In the genomic region with DNA sequence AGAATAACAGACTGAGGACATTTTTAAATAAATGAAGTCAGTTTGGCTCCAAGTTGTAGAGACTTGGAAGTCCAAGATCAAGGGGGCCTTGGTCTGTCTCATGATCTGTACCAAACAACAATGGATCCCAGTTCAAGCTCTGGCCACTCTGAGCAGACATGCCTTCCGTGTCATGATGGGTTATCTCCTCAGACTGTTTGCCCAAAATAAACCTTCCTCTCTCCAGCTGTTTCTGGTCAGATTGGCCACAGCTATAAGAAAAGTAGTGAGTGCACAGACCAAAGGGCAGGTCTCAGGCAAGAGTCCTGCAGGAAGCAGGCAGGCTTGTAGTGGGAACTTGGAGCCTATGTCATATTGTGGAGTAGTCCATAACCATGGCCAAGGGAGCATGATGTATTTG, we compare ENCODE assay signal across 9 mouse cellular contexts.
"Had no signal": no experiment of that assay in that cellular context is flagged by ENCODE, and none has a peak within 500 bp of the region (broad histone marks: within the 10 kb centered on the region; RNA-seq: fewer than 3 reads in every experiment).

No protein-coding gene starts in this region.

- H3K27ac ChIP-seq: limb, embryonic 10.5 days; midbrain, embryonic 13.5 days had no signal

- H3K9ac ChIP-seq: midbrain, embryonic 13.5 days had no signal

- H3K4me2 ChIP-seq: midbrain, embryonic 13.5 days had no signal

- H3K4me3 ChIP-seq: limb, embryonic 10.5 days; midbrain, embryonic 13.5 days had no signal

- H3K4me1 ChIP-seq: midbrain, embryonic 13.5 days had no signal

- H3K9me3 ChIP-seq: limb, embryonic 10.5 days; midbrain, embryonic 13.5 days had no signal

- H3K27me3 ChIP-seq: midbrain, embryonic 13.5 days had no signal

- H3K36me3 ChIP-seq: limb, embryonic 10.5 days; midbrain, embryonic 13.5 days had no signal

- ATAC-seq: intestine, embryonic 16.5 days; midbrain, embryonic 13.5 days had no signal

- DNase-seq: kidney, adult 9 months; kidney, postnatal 14 days; lung, adult 18-20 months; lung, postnatal 36 days; right cerebral cortex, postnatal 14 days; thymus, postnatal 36 days had no signal
